Mouse (Mus musculus): ENCODE results near the gene Foxp3.

Gene Foxp3

GRCm38 (mm10) chrX:7617889-7618551 lies 44.6 kb downstream of the Foxp3 start:
- no peak for DNase-seq (ENCODE audit: low spot score)

DNA sequence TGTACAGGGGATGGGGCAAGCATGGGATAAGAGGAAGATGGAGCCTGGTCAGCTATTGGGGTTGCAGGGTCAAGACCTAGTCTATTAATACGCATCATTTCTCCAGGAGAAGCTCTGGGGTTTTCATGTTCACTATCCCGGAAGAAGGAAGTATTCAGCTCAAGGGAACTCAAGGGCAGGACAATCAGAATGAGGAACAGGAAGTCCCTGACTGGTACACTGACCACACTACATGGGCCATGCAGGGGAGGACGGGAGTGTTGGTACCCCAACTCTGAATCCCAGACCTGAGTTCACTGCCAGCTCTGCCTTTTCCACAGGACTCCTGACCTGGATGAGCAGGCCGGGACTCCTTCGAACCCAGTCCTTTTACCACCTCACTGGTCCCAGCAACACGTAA lies 59.1 kb downstream of the Foxp3 start:
- no peak for DNase-seq (ENCODE audit: low spot score)

GRCm38 (mm10) chrX:7635101-7635500 lies 61.7 kb downstream of the Foxp3 start:
- no peak for DNase-seq (ENCODE audit: low spot score)

DNA sequence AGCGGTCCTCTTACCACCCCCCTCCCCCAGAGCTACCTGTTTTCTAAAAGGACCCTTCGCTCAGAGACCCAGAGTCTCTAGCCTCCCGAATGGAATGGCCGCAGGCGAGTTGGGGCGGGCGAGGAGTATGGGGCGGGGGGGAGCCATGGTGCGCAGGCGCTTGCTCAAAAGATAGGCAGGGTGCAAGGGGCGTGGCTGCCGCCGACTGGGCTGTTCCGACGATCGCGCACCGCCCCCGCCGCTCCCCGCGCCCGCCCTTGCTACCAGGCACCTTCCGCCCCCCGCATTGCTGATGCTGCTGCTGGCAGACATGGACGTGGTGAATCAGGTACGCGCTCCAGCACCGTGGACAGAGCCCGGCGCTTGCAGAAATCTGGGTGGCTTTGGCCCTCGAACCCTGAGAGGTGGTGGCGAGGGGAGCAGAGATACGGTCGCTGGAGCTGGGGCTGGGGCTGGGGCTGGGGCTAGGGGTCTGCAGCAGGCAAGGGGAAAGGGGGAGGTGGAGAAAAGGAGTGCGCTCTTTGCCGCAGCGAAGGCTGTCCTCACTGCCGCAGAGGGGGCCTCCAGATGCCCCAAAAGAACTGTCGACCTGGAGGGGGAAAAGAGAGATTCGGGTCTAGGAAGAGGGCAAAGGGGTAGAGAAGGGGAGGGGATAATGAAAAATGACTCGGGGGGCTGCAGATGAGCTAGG lies 65.1 kb downstream of the Foxp3 start, which contains the start of gene Syp:
TSS of gene Syp (plus strand) at position 71 of the 691 bp plus-strand sequence.
- no peak for DNase-seq (ENCODE audit: low spot score)

GRCm38 (mm10) chrX:7639536-7640325 lies 66.3 kb downstream of the Foxp3 start:
- DNase-seq (ENCODE audit: low spot score), result no peak

- no peak for DNase-seq (ENCODE audit: low spot score)
Observed at GRCm38 (mm10) chrX:7640785-7641184, 67.3 kb downstream of the Foxp3 start.

Data from adipocyte (in vitro differentiated cells).